Mouse (Mus musculus): ENCODE data around the gene Phf7.

The Phf7 gene

DNA sequence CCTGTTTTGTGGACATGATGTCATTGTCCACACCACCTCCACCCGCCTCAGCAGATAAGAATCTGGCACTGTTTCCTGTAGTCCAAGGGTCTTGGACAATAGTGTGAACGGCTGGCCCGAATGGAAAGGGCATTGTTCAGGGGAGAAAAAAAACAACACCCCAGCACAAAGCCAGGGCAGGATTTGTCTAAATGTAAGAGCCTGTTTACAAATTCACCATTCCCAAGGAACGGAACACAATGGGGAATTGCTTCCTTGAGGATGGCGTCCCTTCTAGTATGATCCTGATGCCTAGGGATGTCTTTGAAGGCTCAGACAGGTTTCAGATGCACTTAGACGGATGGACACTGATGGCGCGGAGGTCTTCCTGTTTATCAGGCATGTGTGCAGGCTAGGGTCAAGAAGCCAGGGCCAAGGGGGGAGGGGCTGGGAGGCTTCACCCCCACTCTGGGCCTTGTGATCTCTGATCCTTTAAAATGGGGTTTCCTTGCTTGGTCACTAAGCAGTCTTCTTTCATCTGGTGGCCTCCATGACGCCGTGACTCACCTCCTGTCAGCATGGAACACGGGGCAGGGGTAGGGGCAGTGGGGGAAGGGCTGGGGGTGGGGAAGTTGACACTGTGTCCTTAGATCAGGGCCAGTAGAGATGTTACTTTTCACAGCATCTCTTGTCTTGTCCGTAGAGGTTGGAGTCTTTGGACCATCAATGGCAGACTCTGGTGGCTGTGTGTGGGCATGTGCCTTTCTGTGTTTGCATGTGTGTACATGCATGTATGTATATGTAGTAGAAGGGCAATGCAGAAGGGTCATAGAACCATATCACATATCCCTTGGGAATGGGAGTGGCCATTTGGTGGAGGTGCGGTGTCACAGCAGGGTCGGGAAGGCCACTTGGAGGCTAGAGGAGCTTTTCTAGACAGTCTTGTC is 17.8 kb downstream of the Phf7 start:
- DNase-seq (ENCODE audit: low read depth, low spot score): no peak

- DNase-seq (ENCODE audit: low read depth, low spot score): no peak
Observed at GRCm38 (mm10) chr14:31232404-31233069, 18.6 kb downstream of the Phf7 start.

GRCm38 (mm10) chr14:31230442-31230841 is 20.7 kb downstream of the Phf7 start:
- DNase-seq (ENCODE audit: low read depth, low spot score): no peak

DNA sequence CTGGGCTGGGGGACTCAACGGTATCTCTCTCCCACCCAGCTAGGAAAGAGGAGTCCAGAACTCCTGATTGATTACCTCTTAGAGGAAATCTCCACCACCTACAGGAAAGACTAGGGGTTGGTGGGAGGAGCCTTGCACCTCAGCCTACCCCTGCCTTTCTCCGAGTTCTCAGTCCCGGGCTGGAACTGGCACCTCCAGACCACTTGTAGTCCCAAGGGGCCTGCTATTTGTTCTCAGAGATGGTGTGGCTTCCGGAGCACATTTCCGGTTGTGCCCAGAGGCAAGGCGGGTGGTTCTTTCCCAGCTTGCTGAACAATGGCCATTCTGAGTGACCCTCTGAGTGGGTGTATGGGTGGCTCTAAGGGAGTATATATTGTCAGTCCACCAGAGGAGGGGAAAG is 22.9 kb downstream of the Phf7 start:
- DNase-seq (ENCODE audit: low read depth, low spot score): no peak

DNA sequence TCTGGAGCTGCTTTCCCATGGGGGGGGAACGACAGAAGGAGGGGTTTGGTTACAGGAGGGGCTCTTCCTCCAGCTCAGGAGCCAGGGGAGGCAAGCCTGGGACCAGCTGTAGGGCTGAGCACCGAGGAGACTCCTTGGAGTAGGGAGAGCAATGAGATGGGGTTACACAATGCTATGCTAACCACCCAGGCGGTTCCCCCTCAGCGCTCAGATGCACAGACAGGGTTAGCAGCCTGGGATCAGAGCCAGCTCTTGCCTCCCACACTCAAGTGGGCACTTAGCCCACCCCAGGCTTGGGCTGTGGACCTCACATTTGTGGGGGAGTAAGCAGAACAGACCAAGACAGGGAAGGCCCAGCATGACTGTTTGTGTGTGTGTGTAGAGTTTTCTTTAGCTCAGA is 24.1 kb downstream of the Phf7 start:
- no peak for DNase-seq (ENCODE audit: low read depth, low spot score)

DNA sequence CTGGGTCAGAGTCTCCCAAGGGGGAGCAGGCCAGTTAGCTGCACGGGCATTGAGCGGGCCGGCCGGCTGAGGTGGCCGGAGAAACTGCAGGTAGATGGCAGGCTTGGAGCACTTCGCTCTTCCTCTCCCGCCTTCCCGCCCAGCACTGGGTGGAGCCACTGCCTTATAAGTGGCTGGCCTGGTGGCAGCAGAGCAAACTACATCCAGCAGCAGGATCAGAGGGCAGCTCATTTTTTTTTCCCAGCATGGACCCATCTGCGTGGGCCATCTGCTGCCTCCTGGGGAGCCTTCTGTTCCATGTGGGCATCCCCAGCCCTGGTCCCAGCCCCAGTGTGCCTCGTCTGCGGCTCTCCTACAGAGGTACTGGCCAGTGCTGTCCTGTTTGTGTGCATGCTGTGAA is 33.5 kb downstream of the Phf7 start, which contains the start of gene Sema3g:
Gene Sema3g, plus strand, starts transcription at position 195 of the 400 bp plus-strand sequence.
- DNase-seq (ENCODE audit: low read depth, low spot score): no peak

DNA sequence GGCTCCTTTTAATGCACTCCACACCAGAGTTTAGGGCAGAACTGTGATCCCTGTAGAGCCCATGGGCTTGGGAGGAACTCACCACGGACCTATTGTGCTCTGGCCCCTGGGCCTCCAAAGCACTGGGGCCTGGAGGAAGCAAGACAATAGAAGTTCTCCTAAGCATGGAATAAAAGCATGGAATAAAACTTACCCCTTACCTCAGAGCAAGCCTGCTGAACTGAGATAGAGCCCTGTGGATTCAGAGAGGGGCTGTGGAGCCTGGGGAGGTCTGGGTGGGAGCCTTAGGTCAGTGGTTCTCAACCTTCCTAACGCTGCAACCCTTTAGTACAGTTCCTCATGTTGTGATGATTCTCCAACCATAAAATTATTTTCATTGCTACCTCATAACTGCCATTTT is 34.3 kb downstream of the Phf7 start, which contains the start of gene Nisch:
Gene Nisch, minus strand, starts transcription at position 101 of the 400 bp plus-strand sequence.
- no peak for DNase-seq (ENCODE audit: low read depth, low spot score)

DNA sequence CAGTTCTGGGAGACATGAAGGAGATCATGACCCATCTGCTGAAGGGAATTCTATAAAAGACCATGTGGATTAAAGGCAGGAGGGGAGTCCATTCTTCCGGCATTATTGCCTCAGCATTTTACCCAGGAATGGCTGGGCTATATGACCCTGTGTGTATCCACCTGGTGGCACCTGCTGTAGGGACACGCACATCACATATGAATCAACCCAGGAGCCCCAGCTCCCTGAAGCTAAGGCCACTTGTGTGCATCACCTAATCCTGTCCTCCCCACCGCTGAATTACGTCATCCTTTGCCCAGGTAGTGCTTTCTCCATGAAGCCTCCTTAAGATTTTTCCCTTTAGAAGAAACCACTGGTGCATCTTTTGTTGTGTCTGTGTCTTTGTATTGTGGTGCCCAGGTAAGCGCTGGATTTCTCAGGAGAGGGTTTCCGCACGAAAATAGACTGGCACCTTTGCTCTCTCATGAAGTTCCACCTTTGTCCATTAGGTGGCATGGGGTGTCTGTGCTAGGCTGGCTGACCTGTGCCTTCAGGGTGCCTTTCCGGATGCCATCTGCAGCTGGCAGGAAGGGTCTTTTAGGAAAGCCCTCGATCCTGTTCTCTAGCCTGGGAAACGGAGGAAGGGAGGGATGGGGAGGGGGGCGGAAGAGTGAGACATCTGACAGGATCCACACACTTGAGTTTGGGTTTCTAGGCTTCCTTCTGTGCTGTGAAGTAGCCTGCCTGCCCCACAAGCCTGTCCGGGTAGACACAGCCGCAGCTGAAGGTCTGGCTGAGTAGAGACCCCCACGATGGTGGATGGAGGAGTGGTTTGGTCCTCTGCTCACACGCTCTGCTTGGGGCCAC is 35.7 kb downstream of the Phf7 start:
- no peak for DNase-seq (ENCODE audit: low read depth, low spot score)

DNA sequence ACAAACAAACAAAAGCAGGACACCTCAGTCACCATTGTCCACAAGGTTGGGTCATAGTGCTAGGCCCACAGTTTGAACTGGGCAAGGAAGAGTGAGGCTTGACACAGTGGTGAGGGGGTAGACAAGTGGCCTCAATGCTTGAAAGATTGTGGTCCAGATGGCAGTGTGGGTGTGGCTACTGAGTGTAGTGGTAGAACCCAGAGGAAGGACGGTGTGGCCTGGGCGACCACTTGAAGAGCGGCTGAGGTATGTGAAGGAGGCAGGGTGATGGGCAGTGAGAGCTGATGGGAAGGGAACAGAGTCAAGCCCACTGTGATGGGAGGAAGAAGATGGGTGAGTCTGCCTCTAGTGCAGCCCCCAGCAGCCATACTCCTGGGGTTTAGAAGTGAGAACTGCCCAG is 36.4 kb downstream of the Phf7 start:
- DNase-seq (ENCODE audit: low read depth, low spot score): no peak

DNA sequence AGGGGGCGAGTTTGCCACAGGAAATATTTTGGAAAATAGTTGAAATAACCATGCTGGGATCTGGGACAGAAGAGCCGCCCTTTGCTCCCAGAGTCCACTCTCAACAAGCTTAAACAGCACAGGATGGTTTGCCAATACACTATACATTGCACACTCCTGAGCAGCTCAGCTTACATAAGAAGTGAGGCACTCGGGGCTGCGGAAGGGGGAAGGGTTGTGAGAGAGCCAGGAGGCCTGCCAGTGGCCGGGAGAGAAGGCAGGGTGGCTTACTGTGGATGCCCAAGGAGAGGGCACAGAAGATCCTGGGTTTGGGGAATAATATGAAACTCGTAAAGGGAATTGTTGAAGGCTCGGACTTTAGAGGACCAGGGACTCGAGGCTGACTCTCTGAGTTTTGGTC is 37.2 kb downstream of the Phf7 start:
- DNase-seq (ENCODE audit: low read depth, low spot score): no peak

DNA sequence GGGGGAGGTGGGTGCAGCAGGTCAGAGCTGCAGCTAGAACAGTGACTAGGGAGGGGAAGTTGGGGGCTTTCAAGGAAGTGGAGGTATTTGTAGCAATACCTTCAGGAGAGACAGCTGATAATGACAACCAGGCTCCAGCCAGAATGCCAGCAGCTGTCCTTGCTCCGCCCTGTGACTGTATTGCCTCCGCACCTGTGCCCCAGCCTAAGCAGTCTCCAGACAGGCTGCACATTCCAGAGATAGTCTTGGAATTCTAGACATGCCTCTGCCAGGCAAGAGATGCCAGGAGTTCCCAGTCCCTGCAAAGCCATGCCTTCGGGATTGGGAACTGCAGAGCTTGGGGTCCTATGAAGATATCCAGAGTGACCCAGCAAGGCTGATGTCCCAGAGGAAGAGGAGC is 38.6 kb downstream of the Phf7 start:
- DNase-seq (ENCODE audit: low read depth, low spot score): no peak

- DNase-seq (ENCODE audit: low read depth, low spot score): no peak
Observed at GRCm38 (mm10) chr14:31211854-31212253, 39.3 kb downstream of the Phf7 start.

DNA sequence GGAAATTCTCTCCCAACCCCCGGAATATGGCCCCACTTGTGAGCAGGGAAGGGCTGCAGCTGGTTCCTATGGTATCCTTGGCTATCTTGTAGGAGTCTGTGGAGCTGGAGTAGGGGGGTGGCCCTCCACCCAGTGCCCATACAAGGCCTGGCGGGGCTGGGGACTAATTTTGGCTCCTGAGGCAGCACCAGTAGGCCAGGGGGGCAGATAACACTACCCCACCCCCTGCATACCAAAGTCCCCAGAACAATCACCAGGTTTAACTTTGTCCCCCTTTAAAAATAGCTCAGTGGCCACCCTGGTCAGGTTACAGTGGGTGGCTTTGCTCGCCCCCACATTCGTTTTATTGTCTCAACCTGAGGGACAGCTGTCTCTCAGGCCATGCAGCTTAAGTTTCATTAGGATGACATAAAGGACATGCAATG is 42.0 kb downstream of the Phf7 start:
- no peak for DNase-seq (ENCODE audit: low read depth, low spot score)

GRCm38 (mm10) chr14:31208084-31208483 is 43.0 kb downstream of the Phf7 start, which contains the start of gene Tnnc1:
Tnnc1 (plus strand) TSS chr14:31208312.
- DNase-seq (ENCODE audit: low read depth, low spot score): no peak

DNA sequence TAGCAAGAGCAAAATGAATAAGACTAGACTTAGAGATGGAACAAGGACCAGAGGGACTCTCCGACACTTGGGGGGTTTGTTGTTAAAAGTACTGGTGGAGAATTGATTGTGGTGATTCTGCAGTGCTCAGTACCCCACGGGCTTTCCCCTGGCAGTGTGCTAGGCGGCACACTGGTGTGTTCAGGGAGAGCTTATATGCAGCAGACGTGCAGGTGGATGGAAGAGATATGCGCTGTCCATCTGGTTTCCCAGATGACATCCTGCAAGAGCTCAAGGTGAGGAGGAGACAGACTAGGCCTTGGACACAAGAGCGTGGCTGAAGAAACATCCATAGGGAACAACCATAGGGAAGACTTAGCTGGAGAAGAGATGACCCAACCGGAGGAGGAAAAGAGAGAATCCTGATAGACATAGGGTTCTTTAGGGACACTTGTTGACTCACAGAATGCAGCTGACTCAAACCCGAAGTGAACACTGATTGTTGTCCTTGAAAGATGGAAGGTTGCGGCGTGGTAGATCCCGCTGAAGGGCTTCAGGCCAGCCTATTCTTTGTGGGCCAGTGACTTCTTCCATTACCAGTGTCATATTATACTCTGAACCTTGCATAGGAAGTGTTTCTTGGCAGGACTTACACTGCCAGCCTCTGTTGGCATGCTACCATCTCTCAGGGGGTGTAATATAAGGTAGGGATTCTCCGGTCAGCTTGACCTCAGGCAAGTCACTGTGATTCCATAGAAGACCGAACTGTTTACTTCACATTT is 43.9 kb downstream of the Phf7 start:
- DNase-seq (ENCODE audit: low read depth, low spot score): no peak

GRCm38 (mm10) chr14:31206472-31206981 is 44.6 kb downstream of the Phf7 start:
- peak; percentile 95 for DNase-seq (ENCODE audit: low read depth, low spot score)

GRCm38 (mm10) chr14:31205562-31206467 is 45.3 kb downstream of the Phf7 start:
- DNase-seq (ENCODE audit: low read depth, low spot score): no peak

- DNase-seq (ENCODE audit: low read depth, low spot score): no peak
Observed at GRCm38 (mm10) chr14:31205244-31205561, 45.9 kb downstream of the Phf7 start.

DNA sequence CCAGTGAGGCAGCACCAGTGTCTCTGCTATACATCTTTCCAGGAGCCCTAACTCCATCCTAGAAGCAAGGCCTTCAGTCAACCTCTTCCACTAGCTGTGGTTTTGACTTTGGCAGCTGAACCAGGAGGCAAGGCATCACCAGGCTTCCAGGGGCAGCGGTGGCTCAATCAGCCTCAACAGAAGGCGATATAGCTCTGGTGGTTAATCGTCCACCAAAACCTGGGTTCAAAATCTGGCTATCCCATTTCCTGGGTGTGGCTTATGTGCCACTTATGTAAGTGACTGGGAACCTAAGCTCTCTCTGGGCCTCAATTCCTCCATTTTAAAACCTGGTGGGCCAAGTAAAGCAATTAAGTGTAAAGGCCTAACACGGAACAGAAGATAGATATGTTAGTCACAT is 46.3 kb downstream of the Phf7 start:
- no peak for DNase-seq (ENCODE audit: low read depth, low spot score)

DNA sequence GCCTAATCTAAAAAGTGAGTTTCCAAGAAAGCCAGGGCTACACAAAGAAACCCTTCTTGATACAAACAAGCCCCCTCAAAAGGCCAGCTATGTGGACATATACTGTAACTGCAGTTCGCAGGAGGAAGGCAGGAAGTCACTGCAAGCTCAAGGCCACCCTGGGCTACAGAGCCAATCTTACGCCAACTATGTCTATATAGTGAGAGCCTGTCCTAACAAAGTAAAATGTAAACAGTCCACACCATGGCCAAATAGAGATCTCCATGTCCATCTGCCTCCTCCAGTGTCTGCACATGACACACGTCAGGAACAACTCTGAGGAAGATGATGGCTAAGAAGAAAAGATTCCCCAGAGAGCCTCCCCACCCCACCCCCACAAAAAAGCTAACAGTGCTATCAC is 51.1 kb downstream of the Phf7 start:
- no peak for DNase-seq (ENCODE audit: low read depth, low spot score)

Data from skeletal muscle tissue, adult 2 months (tissue).